Mouse (Mus musculus): Measurements from ENCODE around the gene Parp14.

The Parp14 gene

DNA sequence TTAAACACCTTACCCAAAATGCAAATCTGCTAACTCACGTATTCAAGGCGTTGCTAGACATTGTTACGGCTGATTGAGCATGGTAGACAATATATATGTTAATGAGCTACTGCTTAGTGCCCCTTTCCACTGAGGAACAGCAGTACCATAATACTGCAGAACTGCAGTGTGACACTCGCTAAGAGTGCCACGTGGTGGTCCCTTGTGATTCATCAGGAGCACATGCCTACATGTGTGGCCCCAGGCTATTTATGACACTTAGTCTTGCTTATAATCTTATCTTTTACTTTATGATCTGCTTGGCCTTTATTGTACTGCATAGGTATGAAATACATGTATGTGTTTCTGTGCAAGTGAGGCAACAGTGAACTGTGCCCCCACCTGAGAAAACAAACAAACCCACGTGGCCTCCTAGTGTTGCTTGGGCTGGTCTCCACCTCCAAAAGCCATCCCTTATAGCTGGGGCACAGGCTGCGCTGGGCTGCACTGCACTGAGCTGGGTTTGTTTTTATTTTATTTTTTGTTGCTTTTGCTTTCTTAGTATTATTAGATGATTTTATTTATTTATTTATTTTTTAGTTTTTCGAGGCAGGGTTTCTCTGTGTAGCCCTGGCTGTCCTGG lies 83.7 kb downstream of the Parp14 start:
- DNase-seq (ENCODE audit: low read depth, low spot score), result no peak

DNA sequence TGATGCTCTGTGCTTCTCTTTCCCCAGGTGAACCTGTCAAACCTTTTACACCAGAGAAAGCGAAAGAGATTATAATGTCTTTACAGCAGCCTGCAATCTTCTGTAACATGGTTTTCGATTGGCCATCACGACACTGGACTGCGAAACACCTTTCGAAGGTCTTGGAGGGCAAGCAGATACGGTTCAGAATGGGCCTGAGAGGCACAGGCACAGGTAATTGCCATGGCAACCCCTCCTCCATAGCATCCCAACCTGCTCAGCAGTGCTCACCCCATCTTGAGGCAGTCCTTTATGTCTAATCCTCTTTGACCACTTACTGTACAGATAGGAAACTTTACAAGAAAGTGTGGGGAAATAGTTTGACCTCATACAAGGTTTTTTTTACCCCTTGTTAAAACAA lies 84.2 kb downstream of the Parp14 start:
- no peak for DNase-seq (ENCODE audit: low read depth, low spot score)

- peak; percentile 25 for DNase-seq (ENCODE audit: low read depth, low spot score)
Observed at GRCm38 (mm10) chr16:35784134-35784725, 87.1 kb downstream of the Parp14 start.

GRCm38 (mm10) chr16:35783207-35783573 lies 88.2 kb downstream of the Parp14 start:
- DNase-seq (ENCODE audit: low read depth, low spot score), result no peak

Measured in ES-CJ7 (cell line).